ENCODE assay signal across 31 mouse cellular contexts in the genomic region with DNA sequence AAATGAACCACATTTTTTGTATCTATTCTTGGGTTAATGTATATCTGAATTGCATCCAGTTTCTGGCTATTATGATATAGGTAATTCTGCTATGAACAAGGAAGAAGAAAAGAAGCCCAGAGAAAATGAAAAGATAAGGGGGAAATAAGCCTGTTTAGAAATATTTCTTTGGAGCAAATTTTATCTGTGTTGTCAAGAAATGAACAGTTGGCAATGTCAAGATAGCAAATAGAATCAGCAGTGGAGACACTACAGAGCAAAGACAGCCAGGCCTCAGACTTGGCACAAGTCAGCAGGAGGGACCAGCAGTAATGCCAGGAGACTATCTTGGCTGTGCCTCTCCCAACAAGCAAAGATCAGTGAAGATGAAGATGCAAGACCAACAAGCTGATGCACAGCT.
"Had no signal": no experiment of that assay in that cellular context is flagged by ENCODE, and none has a peak within 500 bp of the region (broad histone marks: within the 10 kb centered on the region; RNA-seq: fewer than 3 reads in every experiment).

No protein-coding gene starts in this region.

- H3K36me3 ChIP-seq: heart, embryonic 10.5 days; heart, embryonic 12.5 days; heart, embryonic 13.5 days; heart, embryonic 15.5 days; hindbrain, embryonic 10.5 days; hindbrain, embryonic 12.5 days; hindbrain, embryonic 13.5 days; hindbrain, embryonic 15.5 days; intestine, embryonic 15.5 days; kidney, embryonic 15.5 days had no signal

- H3K27ac ChIP-seq: heart, embryonic 10.5 days; heart, embryonic 13.5 days; heart, embryonic 15.5 days; hindbrain, embryonic 10.5 days; hindbrain, embryonic 12.5 days; hindbrain, embryonic 13.5 days; hindbrain, embryonic 14.5 days; hindbrain, embryonic 15.5 days; hindbrain, postnatal 0 days; intestine, embryonic 15.5 days; kidney, embryonic 15.5 days; kidney, postnatal 0 days; layer of hippocampus, adult 2 months; left cerebral cortex, adult 2 months had no signal

- H3K9me3 ChIP-seq: heart, embryonic 10.5 days; heart, embryonic 12.5 days; heart, embryonic 13.5 days; heart, embryonic 15.5 days; hindbrain, embryonic 10.5 days; hindbrain, embryonic 12.5 days; hindbrain, embryonic 13.5 days; hindbrain, embryonic 15.5 days; intestine, embryonic 15.5 days; kidney, embryonic 15.5 days had no signal

- H3K9ac ChIP-seq: heart, embryonic 12.5 days; heart, embryonic 13.5 days; heart, embryonic 15.5 days; hindbrain, embryonic 12.5 days; hindbrain, embryonic 13.5 days; hindbrain, embryonic 14.5 days; hindbrain, embryonic 15.5 days; intestine, embryonic 15.5 days; kidney, embryonic 15.5 days had no signal

- H3K4me3 ChIP-seq: heart, embryonic 10.5 days; heart, embryonic 12.5 days; heart, embryonic 13.5 days; heart, embryonic 15.5 days; hindbrain, embryonic 10.5 days; hindbrain, embryonic 12.5 days; hindbrain, embryonic 13.5 days; hindbrain, embryonic 15.5 days; intestine, embryonic 15.5 days; kidney, embryonic 15.5 days; layer of hippocampus, adult 2 months; left cerebral cortex, adult 2 months had no signal

- DNase-seq: heart, postnatal 10 days; heart, postnatal 14 days; heart, postnatal 36 days; heart, postnatal 4 days; kidney, adult 11 months; kidney, adult 18-20 months; kidney, adult 2 months; kidney, adult 8-10 months; kidney, adult 9 months; kidney, postnatal 10 days; kidney, postnatal 14 days; kidney, postnatal 25 days; kidney, postnatal 36 days; kidney, postnatal 4 days; layer of hippocampus, adult 9-11 months; layer of hippocampus, postnatal 36 days had no signal

- H3K4me1 ChIP-seq: heart, embryonic 10.5 days; heart, embryonic 12.5 days; heart, embryonic 13.5 days; heart, embryonic 15.5 days; hindbrain, embryonic 10.5 days; hindbrain, embryonic 12.5 days; hindbrain, embryonic 13.5 days; hindbrain, embryonic 15.5 days; intestine, embryonic 15.5 days; kidney, embryonic 15.5 days had no signal

- H3K27me3 ChIP-seq: heart, embryonic 12.5 days; heart, embryonic 13.5 days; heart, embryonic 15.5 days; hindbrain, embryonic 12.5 days; hindbrain, embryonic 13.5 days; hindbrain, embryonic 15.5 days; intestine, embryonic 15.5 days; kidney, embryonic 15.5 days had no signal
